8 mouse cellular contexts compared by ENCODE assay signal in genomic region chr16:49854931-49855835, GRCm38 (mm10). TPM values are rescaled to one million over a fixed set of nuclear protein-coding genes. Genes with fewer than 3 reads are reported as not detected.
DNase-seq lines count a peak whose midpoint lies in the region; ATAC-seq and TF ChIP-seq lines count a peak whose summit lies in the region.

No protein-coding gene starts in this region.

- TF ChIP-seq POLR2A in brain, embryonic 14.5 days (IDR thresholded peaks at IDR 0.05; ENCODE audit: borderline replicate concordance, extremely low read depth, insufficient read depth, insufficient read length, poor library complexity, severe bottlenecking), result peak; percentile 87; the same call in 1 of the 2 replicates

- peak; percentile 94 for DNase-seq in brain, embryonic 14.5 days (ENCODE audit: low read depth)
- DNase-seq in fat pad, adult 2 months (ENCODE audit: extremely low read depth, low read depth, low spot score), result peak; percentile 56
- DNase-seq in kidney, postnatal 10 days, result peak; percentile 95
- DNase-seq in natural killer cell, adult 2 months (ENCODE audit: low spot score in 2 of 2), result peak; percentile 86 to 89

- H3K9me3 ChIP-seq in heart, embryonic 13.5 days, result no peaks in the 10 kb centered on the region
- H3K9me3 ChIP-seq in liver, embryonic 12.5 days (replicated peaks), result no peaks in the 10 kb centered on the region
- no peaks in the 10 kb centered on the region for H3K9me3 ChIP-seq in stomach, embryonic 15.5 days

- H3K36me3 ChIP-seq in C2C12 (ENCODE audit: control insufficient read depth, insufficient read depth), result no peaks in the 10 kb centered on the region
- H3K36me3 ChIP-seq in heart, embryonic 13.5 days, result peaks cover 6% of the 10 kb centered on the region; the same call in 1 of the 2 replicates
- peaks cover 21% of the 10 kb centered on the region for H3K36me3 ChIP-seq in liver, embryonic 12.5 days
- no peaks in the 10 kb centered on the region; the same call in 1 of the 2 replicates for H3K36me3 ChIP-seq in stomach, embryonic 15.5 days

- under 1% methylated on average over 70 of the region's 74 CpGs for WGBS in heart, embryonic 13.5 days
- WGBS in liver, embryonic 12.5 days (ENCODE audit: insufficient replicate concordance), result under 1% methylated on average over 71 of the region's 74 CpGs
- under 1% methylated on average over 70 of the region's 74 CpGs for WGBS in stomach, embryonic 15.5 days

- peak overlapping the region; percentile 80 for H3ac ChIP-seq in C2C12 (ENCODE audit: control insufficient read depth, insufficient read length, low read depth)

- peak overlapping the region; percentile 81 for H3K4me2 ChIP-seq in heart, embryonic 13.5 days
- H3K4me2 ChIP-seq in liver, embryonic 12.5 days, result peak overlapping the region; percentile 71
- peak overlapping the region; percentile 67 for H3K4me2 ChIP-seq in stomach, embryonic 15.5 days

- peak; percentile 64 for TF ChIP-seq CTCF in C2C12 (IDR thresholded peaks at IDR 0.05; ENCODE audit: control insufficient read depth, insufficient read depth, insufficient read length)
- TF ChIP-seq CTCF in brain, embryonic 14.5 days (IDR thresholded peaks at IDR 0.05; ENCODE audit: borderline replicate concordance, extremely low read depth, insufficient read depth, insufficient read length), result no peak

- peaks cover 55% of the 10 kb centered on the region for H3K79me2 ChIP-seq in C2C12 (ENCODE audit: control insufficient read depth, insufficient read depth)

- no peaks in the 10 kb centered on the region for H3K27me3 ChIP-seq in C2C12 (ENCODE audit: control insufficient read depth, insufficient read depth, insufficient read length)
- H3K27me3 ChIP-seq in heart, embryonic 13.5 days (replicated peaks), result no peaks in the 10 kb centered on the region
- H3K27me3 ChIP-seq in liver, embryonic 12.5 days (replicated peaks), result no peaks in the 10 kb centered on the region
- H3K27me3 ChIP-seq in stomach, embryonic 15.5 days (replicated peaks), result no peaks in the 10 kb centered on the region

- H3K79me3 ChIP-seq in C2C12 (ENCODE audit: low read depth), result peaks cover 38% of the 10 kb centered on the region

- peak overlapping the region; percentile 97 for H3K27ac ChIP-seq in heart, embryonic 13.5 days (replicated peaks)
- peak overlapping the region; percentile 99 for H3K27ac ChIP-seq in liver, embryonic 12.5 days
- peak overlapping the region; percentile 99 for H3K27ac ChIP-seq in stomach, embryonic 15.5 days

- H3K4me1 ChIP-seq in heart, embryonic 13.5 days, result peaks cover 37% of the 10 kb centered on the region
- H3K4me1 ChIP-seq in liver, embryonic 12.5 days, result peaks cover 44% of the 10 kb centered on the region
- 0 out of 2 replicates have a peak, but pooled peaks cover 4% of the 10 kb centered on the region for H3K4me1 ChIP-seq in stomach, embryonic 15.5 days

- peak overlapping the region; percentile 72 for H3K4me3 ChIP-seq in C2C12 (ENCODE audit: insufficient read depth, poor library complexity, severe bottlenecking)
- peak overlapping the region; percentile 93 for H3K4me3 ChIP-seq in heart, embryonic 13.5 days
- H3K4me3 ChIP-seq in liver, embryonic 12.5 days, result peak overlapping the region; percentile 97
- peak overlapping the region; percentile 89 for H3K4me3 ChIP-seq in stomach, embryonic 15.5 days (replicated peaks)

- peak; percentile 89 for ATAC-seq in heart, embryonic 13.5 days (ENCODE audit: extremely low read depth, insufficient number of reproducible peaks, low FRiP score, low TSS enrichment)
- peak; percentile 90 for ATAC-seq in liver, embryonic 12.5 days
- peak; percentile 96 for ATAC-seq in stomach, embryonic 15.5 days (ENCODE audit: insufficient read depth, low FRiP score, low read depth)

- peak overlapping the region; percentile 96 for H3K9ac ChIP-seq in heart, embryonic 13.5 days
- H3K9ac ChIP-seq in liver, embryonic 12.5 days, result peak overlapping the region; percentile 100
- peak overlapping the region; percentile 96 for H3K9ac ChIP-seq in stomach, embryonic 15.5 days

TF ChIP-seq in C2C12, 6 proteins besides CTCF, POLR2A, EP300 and RAD21:
- TF ChIP-seq USF1 (IDR thresholded peaks at IDR 0.05; ENCODE audit: low read depth) (no peak), MYOD1 (IDR thresholded peaks at IDR 0.05; ENCODE audit: control insufficient read depth, insufficient read length, low read depth) (no peak), MAX (IDR thresholded peaks at IDR 0.05) (peak; percentile 70), FOSL1 (IDR thresholded peaks at IDR 0.05; ENCODE audit: insufficient read depth, low read length, poor library complexity, severe bottlenecking) (no peak), MYOG (IDR thresholded peaks at IDR 0.05; ENCODE audit: control insufficient read depth, extremely low read depth, insufficient read length) (no peak), CEBPB (IDR thresholded peaks at IDR 0.05; ENCODE audit: low read depth) (peak; percentile 91)

RNA-seq across cellular contexts. Expression of gene Cd47, which starts 54.9 kb away (rescaled TPM):
- 76.0 TPM for polyA plus RNA-seq in C2C12 (2012; fragmentation: generic; extraction: Trizol)
- 49.4 and 58.5 TPM in 2 replicates for polyA plus RNA-seq in brain, embryonic 14.5 days (2012; rRNA removed)
- polyA plus RNA-seq in heart, embryonic 13.5 days (2015; fragmentation: Nextera tagmentation; extraction: Ambion mirVana), result 46.2 and 56.1 TPM in 2 replicates
- 308 and 327 TPM in 2 replicates for polyA plus RNA-seq in liver, embryonic 12.5 days (2016; fragmentation: Nextera tagmentation; extraction: Ambion mirVana)
- polyA plus RNA-seq in stomach, embryonic 15.5 days (2015; fragmentation: Nextera tagmentation; extraction: Ambion mirVana), result 90.4 and 103 TPM in 2 replicates

Comparison
In these comparisons a context has a peak if more than half of its experiments do, and no peak if none do; other contexts are left out.
1. Peak in every context shown above with its lines: DNase-seq, ATAC-seq, H3K4me3 ChIP-seq and H3K27ac ChIP-seq.